Mouse (Mus musculus) hindbrain, postnatal 0 days (tissue): ENCODE data around the gene Hsf5. TPM values are rescaled to one million over a fixed set of nuclear protein-coding genes. Genes with fewer than 3 reads are reported as not detected.

Source experiments
- ATAC-seq: fragments of 200-750 bp; cut with Nextera tagmentation; 2 replicates; pipeline ENCODE4 v1.8.0; 2017; ENCODE audit warnings: mild to moderate bottlenecking, moderate TSS enrichment, moderate library complexity
- DNase-seq: peaks from one replicate; pipeline ENCODE4 v3.0.0-alpha.2; 2015; ENCODE audit warnings: low spot score
- H3K27ac ChIP-seq: fragments of 300-500 bp; sonication (generic); 2 replicates; pipeline ENCODE4 v1.5.1; 2014; ENCODE audit warnings: mild to moderate bottlenecking
- H3K27me3 ChIP-seq: fragments of 300-500 bp; sonication (generic); 2 replicates; pipeline ENCODE4 v1.6.1; 2014; ENCODE audit warnings: low read length, mixed read lengths; ENCODE audit not compliant: insufficient read depth
- H3K36me3 ChIP-seq: fragments of 300-500 bp; sonication (generic); 2 replicates; pipeline ENCODE4 v1.6.1; 2014; ENCODE audit warnings: low read length, mixed read lengths; ENCODE audit not compliant: insufficient read depth
- H3K4me1 ChIP-seq: fragments of 300-500 bp; sonication (generic); 2 replicates; pipeline ENCODE4 v1.6.1; 2014; ENCODE audit warnings: antibody characterized with exemption, low read length, mixed read lengths; ENCODE audit not compliant: insufficient read depth
- H3K4me2 ChIP-seq: fragments of 300-500 bp; sonication (generic); 2 replicates; pipeline ENCODE4 v1.6.1; 2014; ENCODE audit warnings: low read depth, mild to moderate bottlenecking, low read length, moderate library complexity, mixed read lengths
- H3K4me3 ChIP-seq: fragments of 300-500 bp; sonication (generic); 2 replicates; pipeline ENCODE4 v1.5.1; 2014; ENCODE audit warnings: low read length
- H3K9ac ChIP-seq: fragments of 300-500 bp; sonication (generic); replicated peaks from 2 replicates; pipeline ENCODE4 v1.6.1; 2014; ENCODE audit warnings: mild to moderate bottlenecking, low read length, moderate library complexity, mixed read lengths
- H3K9me3 ChIP-seq: fragments of 300-500 bp; sonication (generic); 2 replicates; pipeline ENCODE4 v1.6.1; 2016; ENCODE audit warnings: low read length, mixed read lengths
- CTCF ChIP-seq: IDR thresholded peaks from 2 replicates; pipeline ENCODE4 v1.5.1; 2016; ENCODE audit warnings: antibody characterized with exemption, control low read depth, low read depth
- WGBS: fragments of 180-500 bp; shearing (Covaris S2); extraction: QIAGEN DNeasy Blood & Tissue Kit; methylation state at CpG from one replicate; pipeline ENCODE4 v1.1.7; 2014; 5-methylcytosine and 5-hydroxymethylcytosine counted together
- polyA plus RNA-seq: library from polyadenylated mRNA; unstranded; fragments of >200 nt; fragmentation: Nextera tagmentation; extraction: Ambion mirVana; gene quantifications from 2 replicates; pipeline ENCODE4 v1.2.1, GENCODE M21; 2015
- total RNA-seq: library from RNA; depleted of rRNA; stranded (reverse); fragments of >200 nt; gene quantifications from 2 replicates; pipeline ENCODE4 v1.2.3, GENCODE M21; 2014

The Hsf5 gene
- total and polyA plus RNA-seq, 2 experiments from 2014 or later = 0.10 to 0.20 TPM

GRCm38 (mm10) chr11:87591526-87592353 lies 25.2 kb upstream of the Hsf5 start, which contains the start of gene Mtmr4:
Gene Mtmr4 (plus strand): TSS chr11:87592162.
- H3K27me3 ChIP-seq = no peaks in the 10 kb centered on the region
- under 1% methylated on average over 56 of the region's 61 CpGs for WGBS
- H3K36me3 ChIP-seq = no peaks in the 10 kb centered on the region
- H3K4me1 ChIP-seq = peaks cover 26% of the 10 kb centered on the region
- peak within 1 kb of the TSS; percentile 82 for H3K9ac ChIP-seq
- H3K4me2 ChIP-seq = peak within 1 kb of the TSS; percentile 93
- peak within 1 kb of the TSS; percentile 70 for H3K4me3 ChIP-seq
- H3K27ac ChIP-seq = peak within 1 kb of the TSS; percentile 93
- TF ChIP-seq CTCF = peak; percentile 33
- peak; percentile 99 for DNase-seq
- peak; percentile 98 for ATAC-seq
- H3K9me3 ChIP-seq = no peaks in the 10 kb centered on the region

GRCm38 (mm10) chr11:87592354-87592695 lies 24.6 kb upstream of the Hsf5 start:
- no peak; the same call in 1 of the 2 replicates for TF ChIP-seq CTCF
- no peak for ATAC-seq

GRCm38 (mm10) chr11:87592713-87593598 lies 24.0 kb upstream of the Hsf5 start:
- peaks cover 32% of the 10 kb centered on the region for H3K4me1 ChIP-seq
- peak overlapping the region; percentile 92 for H3K27ac ChIP-seq
- H3K9ac ChIP-seq = peak overlapping the region; percentile 65
- H3K4me2 ChIP-seq = peak overlapping the region; percentile 72
- H3K9me3 ChIP-seq = no peaks in the 10 kb centered on the region
- ATAC-seq (no peak), DNase-seq (no peak)
- H3K27me3 ChIP-seq = no peaks in the 10 kb centered on the region
- WGBS = 25% methylated on average over 13 of the region's 13 CpGs
- peaks cover 9% of the 10 kb centered on the region; the same call in 1 of the 2 replicates for H3K36me3 ChIP-seq
- H3K4me3 ChIP-seq = peak overlapping the region; percentile 70
- no peak for TF ChIP-seq CTCF

More at GRCm38 (mm10) chr11:87592354-87592695, 24.6 kb upstream of the Hsf5 start:
- H3K9ac ChIP-seq = peak overlapping the region; percentile 65
- peaks cover 32% of the 10 kb centered on the region for H3K4me1 ChIP-seq
- no peak for DNase-seq
- no peaks in the 10 kb centered on the region for H3K9me3 ChIP-seq
- no peaks in the 10 kb centered on the region for H3K27me3 ChIP-seq
- 0% methylated on average over 15 of the region's 15 CpGs for WGBS
- H3K4me3 ChIP-seq = peak overlapping the region; percentile 70
- H3K27ac ChIP-seq = peak overlapping the region; percentile 92
- H3K36me3 ChIP-seq = peaks cover 3% of the 10 kb centered on the region; the same call in 1 of the 2 replicates
- H3K4me2 ChIP-seq = peak overlapping the region; percentile 72

GRCm38 (mm10) chr11:87595327-87595841 lies 21.6 kb upstream of the Hsf5 start:
- peak overlapping the region; percentile 61 for H3K4me3 ChIP-seq
- ATAC-seq (peak; percentile 48), DNase-seq (peak; percentile 92)
- no peaks in the 10 kb centered on the region for H3K27me3 ChIP-seq
- peaks cover 25% of the 10 kb centered on the region for H3K4me1 ChIP-seq
- peak overlapping the region; percentile 63 for H3K4me2 ChIP-seq
- WGBS = 3% methylated on average over 26 of the region's 37 CpGs
- TF ChIP-seq CTCF = no peak
- H3K9me3 ChIP-seq = no peaks in the 10 kb centered on the region
- peaks cover 33% of the 10 kb centered on the region for H3K36me3 ChIP-seq
- H3K9ac ChIP-seq = peak overlapping the region; percentile 84
- H3K27ac ChIP-seq = peak overlapping the region; percentile 77

- Histone ChIP-seq H3K4me2 (peak overlapping the region; percentile 63), H3K27ac (peak overlapping the region; percentile 77), H3K9ac (peak overlapping the region; percentile 84), H3K36me3 (peaks cover 39% of the 10 kb centered on the region), H3K27me3 (no peaks in the 10 kb centered on the region), H3K4me3 (peak overlapping the region; percentile 61), H3K4me1 (peaks cover 20% of the 10 kb centered on the region), H3K9me3 (no peaks in the 10 kb centered on the region)
- peak; percentile 1; the same call in 1 of the 2 replicates for TF ChIP-seq CTCF
- WGBS = 4% methylated on average over 7 of the region's 7 CpGs
- no peak for ATAC-seq
- peak; percentile 27 for DNase-seq
Measured at GRCm38 (mm10) chr11:87595976-87596375, 21.0 kb upstream of the Hsf5 start.

- H3K9ac ChIP-seq = peak overlapping the region; percentile 84
- peak overlapping the region; percentile 77 for H3K27ac ChIP-seq
- H3K27me3 ChIP-seq = no peaks in the 10 kb centered on the region
- 12% methylated on average over 2 of the region's 2 CpGs for WGBS
- peak; percentile 52 for TF ChIP-seq CTCF
- H3K9me3 ChIP-seq = no peaks in the 10 kb centered on the region
- DNase-seq (peak; percentile 61), ATAC-seq (no peak)
- peak overlapping the region; percentile 63 for H3K4me2 ChIP-seq
- peaks cover 20% of the 10 kb centered on the region for H3K4me1 ChIP-seq
- peaks cover 42% of the 10 kb centered on the region for H3K36me3 ChIP-seq
- H3K4me3 ChIP-seq = peak overlapping the region; percentile 61
Measured at GRCm38 (mm10) chr11:87596492-87596891, 20.5 kb upstream of the Hsf5 start.
